Mouse (Mus musculus) neural tube, embryonic 12.5 days (tissue): ENCODE measurements around the gene Dact1. TPM values are rescaled to one million over a fixed set of nuclear protein-coding genes. Genes with fewer than 3 reads are reported as not detected.

Source experiments
- ATAC-seq: fragments of 200-750 bp; cut with Nextera tagmentation; 2 replicates; pipeline ENCODE4 v1.8.0; 2017; ENCODE audit warnings: low read depth, mild to moderate bottlenecking, moderate TSS enrichment, moderate library complexity; ENCODE audit not compliant: low FRiP score
- H3K27ac ChIP-seq: fragments of 300-500 bp; sonication (generic); 2 replicates; pipeline ENCODE4 v1.5.1; 2016
- H3K27me3 ChIP-seq: fragments of 300-500 bp; sonication (generic); replicated peaks from 2 replicates; pipeline ENCODE4 v1.6.1; 2016; ENCODE audit warnings: mild to moderate bottlenecking
- H3K36me3 ChIP-seq: fragments of 300-500 bp; sonication (generic); 2 replicates; pipeline ENCODE4 v1.6.1; 2016; ENCODE audit warnings: mild to moderate bottlenecking
- H3K4me1 ChIP-seq: fragments of 300-500 bp; sonication (generic); 2 replicates; pipeline ENCODE4 v1.6.1; 2016
- H3K4me2 ChIP-seq: fragments of 300-500 bp; sonication (generic); replicated peaks from 2 replicates; pipeline ENCODE4 v1.6.1; 2016; ENCODE audit warnings: mild to moderate bottlenecking
- H3K4me3 ChIP-seq: fragments of 300-500 bp; sonication (generic); 2 replicates; pipeline ENCODE4 v1.5.1; 2016
- H3K9ac ChIP-seq: fragments of 300-500 bp; sonication (generic); 2 replicates; pipeline ENCODE4 v1.6.1; 2016; ENCODE audit warnings: mild to moderate bottlenecking
- H3K9me3 ChIP-seq: fragments of 300-500 bp; sonication (generic); 2 replicates; pipeline ENCODE4 v1.6.1; 2016; ENCODE audit warnings: mild to moderate bottlenecking
- WGBS: fragments of 180-500 bp; shearing (Covaris S2); methylation state at CpG from one replicate; pipeline ENCODE4 v1.1.7; 2016; 5-methylcytosine and 5-hydroxymethylcytosine counted together
- polyA plus RNA-seq: library from polyadenylated mRNA; unstranded; fragments of >200 nt; fragmentation: Nextera tagmentation; extraction: Ambion mirVana; gene quantifications from 2 replicates; pipeline ENCODE4 v1.2.1, GENCODE M21; 2016

Dact1 gene
- polyA plus RNA-seq, result 47.5 and 49.2 TPM in 2 replicates

GRCm38 (mm10) chr12:71309581-71310067, at the start of gene Dact1:
TSS of gene Dact1 (plus strand) at chr12:71309884.
- under 1% methylated on average over 76 of the region's 76 CpGs for WGBS
- no peaks in the 10 kb centered on the region for H3K27me3 ChIP-seq
- ATAC-seq, result peak; percentile 87

DNA sequence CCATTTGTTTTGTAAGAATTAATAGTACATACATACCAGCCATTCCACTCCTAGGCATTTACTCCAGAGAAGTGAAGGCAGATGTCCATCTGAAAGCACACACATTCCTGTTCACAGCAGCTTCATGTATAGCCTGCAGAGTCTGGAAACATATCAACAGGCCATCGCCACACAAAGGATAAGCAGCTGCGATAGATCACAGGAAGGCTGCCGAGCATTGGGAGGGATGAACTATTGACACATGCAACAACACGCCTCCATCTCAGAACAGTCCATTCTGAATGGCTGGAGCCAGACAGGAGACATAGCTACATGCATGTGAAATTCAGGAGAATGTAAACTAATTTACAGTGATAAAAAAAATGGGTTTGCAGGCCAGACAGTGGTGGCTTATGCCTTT, 45.5 kb upstream of the Dact1 start:
- no peak overlapping the region for H3K4me2 ChIP-seq
- H3K36me3 ChIP-seq, result no peaks in the 10 kb centered on the region
- no peak overlapping the region for H3K9ac ChIP-seq
- 88% methylated on average over 4 of the region's 4 CpGs for WGBS
- no peak overlapping the region for H3K4me3 ChIP-seq
- H3K27ac ChIP-seq, result no peak overlapping the region
- H3K9me3 ChIP-seq, result 0 out of 2 replicates have a peak, but pooled peaks cover 5% of the 10 kb centered on the region
- H3K4me1 ChIP-seq, result no peaks in the 10 kb centered on the region
- H3K27me3 ChIP-seq, result no peaks in the 10 kb centered on the region
- no peak for ATAC-seq

More at GRCm38 (mm10) chr12:71309581-71310067, at the start of gene Dact1:
- Histone ChIP-seq H3K36me3 (peaks cover 15% of the 10 kb centered on the region; the same call in 1 of the 2 replicates), H3K9me3 (no peaks in the 10 kb centered on the region), H3K27ac (peak within 1 kb of the TSS; percentile 93), H3K9ac (peak within 1 kb of the TSS; percentile 95), H3K4me2 (peak within 1 kb of the TSS; percentile 83), H3K4me3 (peak within 1 kb of the TSS; percentile 92), H3K4me1 (no peaks in the 10 kb centered on the region)

- Histone ChIP-seq H3K9ac (no peak overlapping the region), H3K9me3 (0 out of 2 replicates have a peak, but pooled peaks cover 5% of the 10 kb centered on the region), H3K27ac (no peak overlapping the region), H3K36me3 (no peaks in the 10 kb centered on the region), H3K4me2 (no peak overlapping the region), H3K4me1 (no peaks in the 10 kb centered on the region), H3K4me3 (no peak overlapping the region), H3K27me3 (no peaks in the 10 kb centered on the region)
- ATAC-seq, result no peak
- WGBS, result 94% methylated on average over 7 of the region's 7 CpGs
Measured at GRCm38 (mm10) chr12:71269367-71269766, 40.3 kb upstream of the Dact1 start.

DNA sequence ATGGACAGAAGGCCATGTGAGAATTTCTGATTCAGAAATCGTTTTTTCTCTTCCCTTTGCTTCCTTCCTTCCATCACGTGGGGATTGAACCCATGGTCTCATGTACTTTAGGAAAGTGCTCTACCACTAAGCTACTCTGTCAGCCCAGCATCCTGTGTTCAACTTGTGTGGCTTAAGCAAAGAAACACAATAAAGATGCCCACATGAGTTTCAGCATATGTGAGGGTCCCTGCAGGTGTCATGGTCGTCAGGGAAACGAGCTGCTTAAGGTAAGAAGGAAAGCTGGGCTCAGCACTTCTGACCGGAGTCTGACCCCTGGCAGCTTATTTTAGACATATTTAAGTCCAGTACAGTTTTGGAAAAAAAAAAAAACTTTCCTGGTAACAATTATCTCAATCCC, 38.6 kb upstream of the Dact1 start:
- ATAC-seq, result no peak
- H3K4me3 ChIP-seq, result no peak overlapping the region
- WGBS, result 77% methylated on average over 5 of the region's 5 CpGs
- no peak overlapping the region for H3K9ac ChIP-seq
- 0 out of 2 replicates have a peak, but pooled peaks cover 3% of the 10 kb centered on the region for H3K9me3 ChIP-seq
- H3K4me1 ChIP-seq, result no peaks in the 10 kb centered on the region
- no peaks in the 10 kb centered on the region for H3K27me3 ChIP-seq
- no peak overlapping the region for H3K4me2 ChIP-seq
- H3K27ac ChIP-seq, result no peak overlapping the region
- H3K36me3 ChIP-seq, result no peaks in the 10 kb centered on the region

DNA sequence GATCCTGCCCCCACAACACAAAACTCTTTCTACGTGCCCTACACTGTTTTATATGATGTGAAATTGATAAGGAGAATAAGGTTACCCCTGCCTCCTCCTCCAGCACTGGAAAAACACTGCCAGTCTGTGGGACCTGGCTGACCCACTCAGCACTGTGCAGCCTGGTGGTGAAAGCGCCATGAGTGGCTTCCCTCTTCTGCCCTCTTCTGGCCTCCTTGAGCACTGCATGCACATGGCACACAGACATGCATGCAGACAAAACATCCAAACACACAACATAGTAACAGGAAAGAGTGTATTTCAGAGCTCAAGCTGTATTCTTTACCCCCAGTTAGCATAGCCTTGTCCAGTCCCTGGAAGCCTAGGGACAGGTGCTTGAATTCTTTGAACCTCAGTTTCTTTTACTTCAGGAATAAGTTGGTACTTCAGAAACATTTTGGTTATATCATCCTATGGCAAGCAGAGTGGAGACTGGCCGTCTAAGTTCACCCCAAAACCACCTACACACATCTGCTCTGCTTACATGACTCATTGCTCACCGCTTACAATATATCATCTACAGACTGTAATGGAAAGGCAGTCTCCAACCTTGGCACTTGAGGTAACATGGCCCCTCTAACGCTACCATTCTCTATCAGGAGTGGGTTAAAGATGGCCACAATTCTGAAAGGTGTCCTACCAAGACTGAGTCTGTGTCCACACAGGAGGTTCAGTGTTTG, 35.0 kb upstream of the Dact1 start:
- WGBS, result 92% methylated on average over 5 of the region's 5 CpGs
- Histone ChIP-seq H3K9me3 (no peaks in the 10 kb centered on the region), H3K4me1 (peaks cover 5% of the 10 kb centered on the region), H3K4me2 (no peak overlapping the region), H3K27ac (no peak overlapping the region), H3K27me3 (no peaks in the 10 kb centered on the region), H3K9ac (no peak overlapping the region), H3K36me3 (no peaks in the 10 kb centered on the region), H3K4me3 (no peak overlapping the region)
- no peak for ATAC-seq

DNA sequence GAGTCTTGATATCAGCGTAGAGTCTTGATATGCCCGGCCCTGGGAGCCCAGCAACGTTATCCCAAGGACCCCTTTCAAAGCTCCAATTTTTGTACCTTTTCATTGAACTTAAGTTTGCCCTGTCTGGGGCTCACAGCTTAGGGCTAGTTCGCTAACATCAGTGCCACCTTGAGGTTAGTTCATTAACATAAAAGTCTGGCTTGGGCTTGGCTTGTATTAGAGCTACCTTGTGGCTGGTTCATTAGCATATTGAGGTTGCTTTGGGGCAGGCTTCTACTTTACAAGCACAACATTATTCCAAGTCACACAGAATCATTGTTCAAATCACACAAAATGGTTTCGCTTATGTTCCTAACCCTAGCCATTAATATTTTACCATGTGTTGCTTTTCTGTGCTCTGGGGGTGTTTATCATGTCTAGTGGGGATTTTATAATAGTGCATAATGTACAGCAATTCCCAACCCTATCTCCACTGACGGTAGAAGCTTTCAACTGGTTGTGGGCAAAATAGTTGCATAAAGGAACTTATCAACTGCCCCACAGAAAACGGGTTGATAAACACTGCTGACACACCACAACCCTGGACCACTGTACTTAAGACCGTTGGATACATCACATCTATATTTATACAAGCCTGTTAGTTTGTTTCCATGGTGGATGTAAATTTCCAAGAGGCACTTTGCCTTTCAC, 33.6 kb upstream of the Dact1 start:
- 77% methylated on average over 8 of the region's 8 CpGs for WGBS
- no peak for ATAC-seq
- H3K27me3 ChIP-seq, result no peaks in the 10 kb centered on the region
- H3K27ac ChIP-seq, result no peak overlapping the region
- no peaks in the 10 kb centered on the region for H3K9me3 ChIP-seq
- H3K4me2 ChIP-seq, result no peak overlapping the region
- H3K36me3 ChIP-seq, result no peaks in the 10 kb centered on the region
- no peak overlapping the region for H3K9ac ChIP-seq
- no peak overlapping the region for H3K4me3 ChIP-seq
- H3K4me1 ChIP-seq, result peaks cover 5% of the 10 kb centered on the region

GRCm38 (mm10) chr12:71279521-71280262, 30.0 kb upstream of the Dact1 start:
- Histone ChIP-seq H3K27me3 (no peaks in the 10 kb centered on the region), H3K9ac (no peak overlapping the region), H3K4me1 (peaks cover 5% of the 10 kb centered on the region), H3K27ac (peak overlapping the region; percentile 32; the same call in 1 of the 2 replicates), H3K4me3 (no peak overlapping the region), H3K4me2 (peak overlapping the region; percentile 6), H3K9me3 (peaks cover 9% of the 10 kb centered on the region; the same call in 1 of the 2 replicates), H3K36me3 (no peaks in the 10 kb centered on the region)
- ATAC-seq, result peak; percentile 54; the same call in 1 of the 2 replicates
- WGBS, result 24% methylated on average over 12 of the region's 12 CpGs

DNA sequence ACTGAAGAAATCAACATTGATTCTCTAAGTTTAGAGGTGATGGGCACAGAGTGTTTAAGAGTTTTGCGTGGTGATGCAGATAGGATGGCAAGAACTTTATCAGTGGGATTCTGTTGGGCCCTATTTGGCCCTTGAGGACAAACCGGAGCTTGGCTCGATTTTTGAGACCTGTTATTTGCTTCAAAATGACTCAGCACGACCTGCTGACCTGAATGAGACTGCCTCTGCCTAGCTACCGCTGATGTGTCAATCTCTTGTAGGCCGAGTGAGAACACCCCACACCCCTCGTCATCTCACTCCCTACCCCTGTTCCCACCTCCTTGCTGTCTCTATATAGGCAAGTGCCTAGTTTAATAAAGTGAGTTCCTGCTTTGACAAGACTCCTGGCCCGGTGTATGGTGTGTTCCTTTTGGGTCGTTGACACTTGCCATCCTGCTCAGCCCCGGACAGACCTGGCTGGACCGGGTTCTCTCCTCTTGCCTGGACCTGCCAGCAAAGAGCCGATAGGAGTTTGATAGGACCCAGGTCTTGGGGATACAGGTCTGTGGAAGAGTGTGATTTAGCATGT, 28.4 kb upstream of the Dact1 start:
- Histone ChIP-seq H3K4me2 (no peak overlapping the region), H3K9ac (no peak overlapping the region), H3K27me3 (no peaks in the 10 kb centered on the region), H3K36me3 (no peaks in the 10 kb centered on the region), H3K9me3 (peaks cover 9% of the 10 kb centered on the region; the same call in 1 of the 2 replicates), H3K27ac (no peak overlapping the region), H3K4me3 (no peak overlapping the region), H3K4me1 (peaks cover 5% of the 10 kb centered on the region)
- ATAC-seq, result no peak
- 83% methylated on average over 12 of the region's 12 CpGs for WGBS

DNA sequence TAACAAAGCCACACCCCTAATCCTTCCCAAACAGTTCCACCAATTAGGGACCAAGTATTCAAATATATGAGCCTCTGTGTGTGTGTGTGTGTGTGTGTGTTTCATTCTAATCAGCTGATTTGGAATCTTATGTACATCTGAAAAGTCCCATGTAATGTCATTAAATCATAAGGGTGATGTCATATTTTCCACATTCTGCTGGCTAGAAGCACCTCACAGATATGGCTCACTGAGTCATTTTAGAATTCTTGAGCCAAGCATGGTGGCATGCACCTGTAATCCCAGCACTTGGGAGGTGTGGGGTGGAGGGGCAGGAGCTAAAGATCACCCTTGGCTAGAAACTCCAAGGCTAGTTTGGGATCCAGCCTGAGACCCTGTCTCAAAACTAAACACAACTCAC, 24.3 kb upstream of the Dact1 start:
- H3K9ac ChIP-seq, result no peak overlapping the region
- no peak overlapping the region for H3K4me3 ChIP-seq
- peaks cover 9% of the 10 kb centered on the region; the same call in 1 of the 2 replicates for H3K9me3 ChIP-seq
- H3K4me2 ChIP-seq, result no peak overlapping the region
- no peaks in the 10 kb centered on the region for H3K4me1 ChIP-seq
- no peak overlapping the region for H3K27ac ChIP-seq
- no peak for ATAC-seq
- no peaks in the 10 kb centered on the region for H3K36me3 ChIP-seq
- no peaks in the 10 kb centered on the region for H3K27me3 ChIP-seq

DNA sequence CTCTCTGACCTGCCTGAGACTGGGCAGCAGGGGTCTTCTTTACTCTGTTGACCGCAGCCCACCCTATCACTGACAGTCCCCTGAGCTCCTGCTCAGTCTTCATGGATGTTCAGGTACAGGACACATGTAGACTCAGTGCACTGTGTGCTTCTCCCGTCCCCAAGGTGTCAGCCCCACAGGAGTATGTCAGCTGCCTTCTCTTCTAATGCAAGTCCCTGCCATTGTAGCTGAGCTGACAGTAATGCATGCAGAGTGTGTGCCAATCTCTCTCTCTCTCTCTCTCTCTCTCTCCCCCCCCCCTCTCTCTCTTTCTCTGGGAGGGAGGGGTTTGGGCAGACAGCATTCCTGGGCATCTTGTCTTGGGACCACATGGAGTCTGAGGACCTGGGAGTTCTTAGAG, 19.2 kb upstream of the Dact1 start:
- ATAC-seq, result no peak
- H3K4me3 ChIP-seq, result no peak overlapping the region
- WGBS, result 69% methylated on average over 2 of the region's 2 CpGs

GRCm38 (mm10) chr12:71293960-71294942, 15.4 kb upstream of the Dact1 start:
- Histone ChIP-seq H3K9me3 (no peaks in the 10 kb centered on the region), H3K36me3 (no peaks in the 10 kb centered on the region), H3K4me1 (peaks cover 11% of the 10 kb centered on the region), H3K27ac (no peak overlapping the region), H3K4me3 (no peak overlapping the region; the same call in 1 of the 2 replicates), H3K4me2 (peak overlapping the region; percentile 47), H3K27me3 (no peaks in the 10 kb centered on the region), H3K9ac (no peak overlapping the region)
- ATAC-seq, result peak; percentile 21; the same call in 1 of the 2 replicates
- 17% methylated on average over 22 of the region's 22 CpGs for WGBS

More for the DNA sequence above, 19.2 kb upstream of the Dact1 start:
- Histone ChIP-seq H3K27me3 (no peaks in the 10 kb centered on the region), H3K9me3 (no peaks in the 10 kb centered on the region), H3K36me3 (no peaks in the 10 kb centered on the region), H3K27ac (no peak overlapping the region), H3K4me2 (no peak overlapping the region), H3K9ac (no peak overlapping the region), H3K4me1 (peaks cover 11% of the 10 kb centered on the region)
